Mouse (Mus musculus) cerebellum, adult 2 months (tissue): Measurements from ENCODE around the gene Fam163b.

Source experiments
- CTCF ChIP-seq: fragments of 200-500 bp; IDR thresholded peaks from 2 replicates; pipeline ENCODE4 v1.5.1; 2011; ENCODE audit warnings: low read depth, mild to moderate bottlenecking, control low read depth, low read length, moderate library complexity, borderline replicate concordance; ENCODE audit not compliant: insufficient read depth
- POLR2A ChIP-seq: fragments of 200-500 bp; IDR thresholded peaks from 2 replicates; pipeline ENCODE4 v1.6.1; 2011; ENCODE audit warnings: low read length, control low read depth, borderline replicate concordance; ENCODE audit not compliant: insufficient read depth

GRCm38 (mm10) chr2:27166074-27166473, 23.8 kb upstream of the Fam163b start:
- no peak for TF ChIP-seq CTCF
- no peak for TF ChIP-seq POLR2A
